Mouse (Mus musculus): ENCODE results near the gene Ctcfl. TPM values are rescaled to one million over a fixed set of nuclear protein-coding genes. Genes with fewer than 3 reads are reported as not detected.

Gene Ctcfl
- polyA plus RNA-seq, 1 experiment: 0.03 TPM

DNA sequence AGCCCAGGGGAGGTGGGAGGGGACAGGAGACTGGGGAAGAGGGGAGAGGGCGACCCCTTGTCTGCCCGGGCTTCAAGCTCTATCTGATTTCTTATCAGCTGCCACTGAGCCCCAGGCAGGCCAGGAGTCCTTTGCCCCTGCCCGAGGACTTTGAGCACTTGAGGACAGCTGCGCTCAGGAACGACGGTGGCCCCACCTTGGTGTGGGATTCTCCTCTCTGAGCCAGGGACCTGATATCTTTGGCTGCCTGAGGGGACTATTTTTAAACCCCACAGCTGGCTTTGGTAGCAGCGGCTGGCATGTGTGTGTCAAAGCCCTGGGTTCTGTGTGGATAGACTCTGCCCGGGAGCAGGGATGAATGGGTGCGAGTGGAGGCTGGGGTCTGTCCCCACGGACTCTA, 61.7 kb downstream of the Ctcfl start:
- Histone ChIP-seq H3K36me3 (ENCODE audit: control insufficient read depth, insufficient read depth, low read length) (no peaks in the 10 kb centered on the region), H3K4me1 (ENCODE audit: control insufficient read depth, insufficient read depth, low read length) (no peaks in the 10 kb centered on the region), H3K27me3 (replicated peaks; ENCODE audit: control insufficient read depth, insufficient read depth, low read length) (no peaks in the 10 kb centered on the region), H3K27ac (ENCODE audit: insufficient read depth, low read depth, low read length) (no peak overlapping the region), H3K4me3 (ENCODE audit: insufficient read depth, low read depth, low read length) (no peak overlapping the region)
- TF ChIP-seq CTCF (conservative IDR thresholded peaks at IDR 0.05; ENCODE audit: insufficient read depth, insufficient read length, low read depth, low read length) (no peak), POLR2A (IDR thresholded peaks at IDR 0.05; ENCODE audit: low read depth, low read length) (no peak)
- no peak for DNase-seq
- 50% methylated on average over 10 of the region's 10 CpGs for WGBS

DNA sequence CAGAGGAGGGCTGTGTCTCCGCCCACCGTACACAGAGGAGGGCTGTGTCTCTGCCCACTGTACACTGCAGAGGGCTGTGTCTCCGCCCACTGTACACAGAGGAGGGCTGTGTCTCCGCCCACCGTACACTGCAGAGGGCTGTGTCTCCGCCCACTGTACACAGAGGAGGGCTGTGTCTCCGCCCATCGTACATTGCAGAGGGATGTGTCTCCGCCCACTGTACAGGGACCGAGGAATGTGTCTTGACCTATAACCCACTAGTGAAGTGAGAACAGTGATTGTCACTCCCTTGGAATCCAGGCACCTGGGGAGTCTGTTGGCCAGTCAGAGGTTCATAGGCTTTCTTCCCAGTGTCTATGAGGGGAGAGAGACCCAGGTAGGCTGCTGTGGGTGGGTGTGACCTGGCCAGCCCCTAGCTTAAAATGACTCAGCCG, 62.4 kb downstream of the Ctcfl start:
- Histone ChIP-seq H3K36me3 (ENCODE audit: control insufficient read depth, insufficient read depth, low read length) (no peaks in the 10 kb centered on the region), H3K27ac (ENCODE audit: insufficient read depth, low read depth, low read length) (no peak overlapping the region), H3K4me3 (ENCODE audit: insufficient read depth, low read depth, low read length) (no peak overlapping the region), H3K4me1 (ENCODE audit: control insufficient read depth, insufficient read depth, low read length) (no peaks in the 10 kb centered on the region), H3K27me3 (replicated peaks; ENCODE audit: control insufficient read depth, insufficient read depth, low read length) (no peaks in the 10 kb centered on the region)
- TF ChIP-seq CTCF (conservative IDR thresholded peaks at IDR 0.05; ENCODE audit: insufficient read depth, insufficient read length, low read depth, low read length): no peak
- no peak for TF ChIP-seq POLR2A (IDR thresholded peaks at IDR 0.05; ENCODE audit: low read depth, low read length)
- WGBS: 70% methylated on average over 11 of the region's 11 CpGs
- no peak for DNase-seq

DNA sequence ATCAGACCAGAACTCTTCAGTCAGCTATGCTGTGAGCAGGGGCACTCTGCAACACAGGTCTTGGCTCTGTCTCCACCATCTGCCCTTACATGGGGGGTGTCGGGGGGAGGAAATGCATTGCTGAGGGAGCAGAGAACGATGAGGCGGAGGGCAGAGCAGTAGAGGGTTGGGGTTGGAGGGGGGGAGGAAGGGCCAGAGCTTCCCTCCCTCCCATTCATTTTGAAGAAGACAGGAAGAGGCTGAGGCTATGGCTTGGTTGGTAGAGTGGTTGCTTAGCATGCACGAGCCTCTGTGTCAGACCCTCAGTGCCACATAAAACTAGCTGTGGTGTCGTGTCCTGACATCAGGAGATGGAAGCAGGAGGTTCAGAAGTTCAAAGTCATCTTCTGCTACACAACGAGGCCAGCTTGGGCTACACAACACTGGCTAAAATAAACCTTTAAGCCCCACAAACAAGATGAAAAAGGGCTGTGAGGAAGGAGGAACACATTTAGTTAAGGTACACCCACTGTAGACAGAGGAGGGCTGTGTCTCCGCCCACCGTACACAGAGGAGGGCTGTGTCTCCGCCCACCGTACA, 62.9 kb downstream of the Ctcfl start:
- Histone ChIP-seq H3K36me3 (ENCODE audit: control insufficient read depth, insufficient read depth, low read length) (no peaks in the 10 kb centered on the region), H3K4me1 (ENCODE audit: control insufficient read depth, insufficient read depth, low read length) (no peaks in the 10 kb centered on the region), H3K4me3 (ENCODE audit: insufficient read depth, low read depth, low read length) (no peak overlapping the region), H3K27me3 (replicated peaks; ENCODE audit: control insufficient read depth, insufficient read depth, low read length) (no peaks in the 10 kb centered on the region), H3K27ac (ENCODE audit: insufficient read depth, low read depth, low read length) (no peak overlapping the region)
- WGBS: 67% methylated on average over 10 of the region's 10 CpGs
- no peak for DNase-seq
- TF ChIP-seq CTCF (conservative IDR thresholded peaks at IDR 0.05; ENCODE audit: insufficient read depth, insufficient read length, low read depth, low read length) (no peak), POLR2A (IDR thresholded peaks at IDR 0.05; ENCODE audit: low read depth, low read length) (no peak)

- H3K36me3 ChIP-seq (ENCODE audit: control insufficient read depth, insufficient read depth, low read length): no peaks in the 10 kb centered on the region
- H3K27ac ChIP-seq (ENCODE audit: insufficient read depth, low read depth, low read length): no peak overlapping the region
- no peaks in the 10 kb centered on the region for H3K27me3 ChIP-seq (replicated peaks; ENCODE audit: control insufficient read depth, insufficient read depth, low read length)
- WGBS: 71% methylated on average over 6 of the region's 6 CpGs
- DNase-seq: no peak
- H3K4me3 ChIP-seq (ENCODE audit: insufficient read depth, low read depth, low read length): no peak overlapping the region
- peaks cover 7% of the 10 kb centered on the region; the same call in 1 of the 2 replicates for H3K4me1 ChIP-seq (ENCODE audit: control insufficient read depth, insufficient read depth, low read length)
- TF ChIP-seq POLR2A (IDR thresholded peaks at IDR 0.05; ENCODE audit: low read depth, low read length) (no peak), CTCF (conservative IDR thresholded peaks at IDR 0.05; ENCODE audit: insufficient read depth, insufficient read length, low read depth, low read length) (no peak)
Observed at GRCm38 (mm10) chr2:173053846-173054245, 65.5 kb downstream of the Ctcfl start.

- Histone ChIP-seq H3K36me3 (ENCODE audit: control insufficient read depth, insufficient read depth, low read length) (no peaks in the 10 kb centered on the region), H3K4me1 (ENCODE audit: control insufficient read depth, insufficient read depth, low read length) (peaks cover 11% of the 10 kb centered on the region; the same call in 1 of the 2 replicates), H3K4me3 (ENCODE audit: insufficient read depth, low read depth, low read length) (no peak overlapping the region), H3K27me3 (replicated peaks; ENCODE audit: control insufficient read depth, insufficient read depth, low read length) (no peaks in the 10 kb centered on the region), H3K27ac (ENCODE audit: insufficient read depth, low read depth, low read length) (no peak overlapping the region)
- TF ChIP-seq POLR2A (IDR thresholded peaks at IDR 0.05; ENCODE audit: low read depth, low read length) (no peak), CTCF (conservative IDR thresholded peaks at IDR 0.05; ENCODE audit: insufficient read depth, insufficient read length, low read depth, low read length) (no peak)
- no peak for DNase-seq
- WGBS: 96% methylated on average over 8 of the region's 8 CpGs
Observed at GRCm38 (mm10) chr2:173052881-173053280, 66.4 kb downstream of the Ctcfl start.

- peaks cover 12% of the 10 kb centered on the region; the same call in 1 of the 2 replicates for H3K4me1 ChIP-seq (ENCODE audit: control insufficient read depth, insufficient read depth, low read length)
- 68% methylated on average over 8 of the region's 8 CpGs for WGBS
Observed at GRCm38 (mm10) chr2:173050604-173051382, 68.5 kb downstream of the Ctcfl start.

DNA sequence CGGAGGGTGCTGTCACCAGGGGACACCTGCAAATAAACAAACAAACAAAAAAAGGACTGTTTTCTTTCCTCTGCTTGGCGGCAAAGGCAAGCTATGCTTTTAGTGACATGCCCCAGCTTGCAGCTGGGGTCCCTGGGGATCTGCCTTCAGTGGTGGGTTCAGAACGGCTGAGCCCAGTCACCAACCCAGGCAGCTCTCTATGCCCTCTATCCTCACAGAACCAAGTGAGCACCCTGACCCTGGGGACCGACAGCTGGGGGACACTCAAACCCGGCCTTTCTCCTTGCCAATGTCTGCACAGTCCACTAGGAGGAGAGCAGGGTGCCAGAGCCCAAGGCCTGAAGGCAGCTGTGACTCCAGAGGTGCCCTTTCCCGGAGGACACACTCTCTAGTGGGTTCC, 69.5 kb downstream of the Ctcfl start:
- H3K27me3 ChIP-seq (replicated peaks; ENCODE audit: control insufficient read depth, insufficient read depth, low read length): no peaks in the 10 kb centered on the region
- H3K4me1 ChIP-seq (ENCODE audit: control insufficient read depth, insufficient read depth, low read length): peaks cover 12% of the 10 kb centered on the region; the same call in 1 of the 2 replicates
- no peak overlapping the region for H3K4me3 ChIP-seq (ENCODE audit: insufficient read depth, low read depth, low read length)
- TF ChIP-seq POLR2A (IDR thresholded peaks at IDR 0.05; ENCODE audit: low read depth, low read length) (no peak), CTCF (conservative IDR thresholded peaks at IDR 0.05; ENCODE audit: insufficient read depth, insufficient read length, low read depth, low read length) (no peak)
- H3K27ac ChIP-seq (ENCODE audit: insufficient read depth, low read depth, low read length): no peak overlapping the region
- 67% methylated on average over 6 of the region's 6 CpGs for WGBS
- no peak for DNase-seq
- no peaks in the 10 kb centered on the region for H3K36me3 ChIP-seq (ENCODE audit: control insufficient read depth, insufficient read depth, low read length)

More at GRCm38 (mm10) chr2:173050604-173051382, 68.5 kb downstream of the Ctcfl start:
- no peak overlapping the region for H3K27ac ChIP-seq (ENCODE audit: insufficient read depth, low read depth, low read length)
- H3K27me3 ChIP-seq (replicated peaks; ENCODE audit: control insufficient read depth, insufficient read depth, low read length): no peaks in the 10 kb centered on the region
- no peaks in the 10 kb centered on the region for H3K36me3 ChIP-seq (ENCODE audit: control insufficient read depth, insufficient read depth, low read length)
- DNase-seq: no peak
- no peak overlapping the region for H3K4me3 ChIP-seq (ENCODE audit: insufficient read depth, low read depth, low read length)
- TF ChIP-seq CTCF (conservative IDR thresholded peaks at IDR 0.05; ENCODE audit: insufficient read depth, insufficient read length, low read depth, low read length): no peak
- no peak for TF ChIP-seq POLR2A (IDR thresholded peaks at IDR 0.05; ENCODE audit: low read depth, low read length)

Measured in kidney, adult 2 months (tissue).